Mouse (Mus musculus): ENCODE results near the gene Rbms2. TPM values are rescaled to one million over a fixed set of nuclear protein-coding genes. Genes with fewer than 3 reads are reported as not detected.

The Rbms2 gene
- polyA plus RNA-seq, 1 experiment = 76.2 TPM

DNA sequence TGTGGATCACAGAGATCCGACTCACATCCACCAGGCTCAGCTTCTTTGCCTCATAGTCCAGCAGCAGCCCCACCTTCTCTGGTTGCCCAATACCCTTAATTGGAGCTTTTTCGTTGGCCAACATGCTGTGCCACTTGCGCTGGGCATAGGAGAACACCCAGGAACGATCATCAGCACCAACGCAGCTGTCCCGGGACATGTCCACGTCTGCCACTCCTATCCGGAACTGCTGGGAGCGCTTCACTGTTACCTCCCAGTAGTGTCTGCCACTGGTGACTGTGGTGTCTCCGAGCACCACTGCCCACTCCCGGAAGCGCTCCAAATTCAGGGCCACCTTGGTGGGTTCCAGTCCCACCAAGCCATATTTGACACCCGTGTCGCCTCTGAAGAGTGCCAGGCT lies 30.9 kb upstream of the Rbms2 start:
- no peak for TF ChIP-seq POLR2A (IDR thresholded peaks at IDR 0.05; ENCODE audit: control insufficient read depth, extremely low read depth, insufficient read depth, low read length, poor library complexity)
- TF ChIP-seq CTCF (IDR thresholded peaks at IDR 0.05; ENCODE audit: borderline replicate concordance, control insufficient read depth, extremely low read depth, insufficient read depth, low read length, poor library complexity) = no peak
- Histone ChIP-seq H3K27me3 (ENCODE audit: control insufficient read depth, insufficient read depth, low read length) (no peaks in the 10 kb centered on the region), H3K36me3 (ENCODE audit: control insufficient read depth, insufficient read depth, low read length) (no peaks in the 10 kb centered on the region), H3K4me3 (ENCODE audit: control insufficient read depth, insufficient read depth, low read length) (peak overlapping the region; percentile 68), H3K27ac (ENCODE audit: control insufficient read depth, insufficient read depth, low read length) (no peak overlapping the region), H3K4me1 (replicated peaks; ENCODE audit: control insufficient read depth, insufficient read depth, low read length) (peaks cover 11% of the 10 kb centered on the region)
- 21% methylated on average over 14 of the region's 14 CpGs for WGBS
- DNase-seq = peak; percentile 18

DNA sequence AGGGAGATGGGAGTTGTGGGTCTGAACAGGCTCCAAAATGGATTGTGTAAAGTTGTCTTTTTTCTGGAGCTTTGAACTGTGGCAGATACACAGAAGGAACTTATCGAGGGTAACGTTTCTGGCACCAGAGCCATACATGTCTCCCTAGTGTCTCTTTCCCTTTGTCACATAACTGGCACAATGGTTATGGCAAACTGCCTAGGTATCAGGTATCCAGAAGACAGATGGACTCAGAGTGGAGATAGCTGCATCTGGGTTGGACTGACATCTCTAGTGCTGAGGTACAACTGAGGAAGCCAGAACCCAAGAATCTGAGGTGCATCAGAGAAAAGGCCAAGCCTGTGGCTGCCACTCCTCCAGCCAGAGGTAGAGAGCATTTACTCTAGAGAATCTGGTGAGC lies 30.0 kb upstream of the Rbms2 start:
- H3K4me3 ChIP-seq (ENCODE audit: control insufficient read depth, insufficient read depth, low read length) = no peak overlapping the region
- H3K27me3 ChIP-seq (ENCODE audit: control insufficient read depth, insufficient read depth, low read length) = no peaks in the 10 kb centered on the region
- TF ChIP-seq POLR2A (IDR thresholded peaks at IDR 0.05; ENCODE audit: control insufficient read depth, extremely low read depth, insufficient read depth, low read length, poor library complexity) = no peak
- no peak for TF ChIP-seq CTCF (IDR thresholded peaks at IDR 0.05; ENCODE audit: borderline replicate concordance, control insufficient read depth, extremely low read depth, insufficient read depth, low read length, poor library complexity)
- peaks cover 11% of the 10 kb centered on the region for H3K4me1 ChIP-seq (replicated peaks; ENCODE audit: control insufficient read depth, insufficient read depth, low read length)
- H3K27ac ChIP-seq (ENCODE audit: control insufficient read depth, insufficient read depth, low read length) = no peak overlapping the region
- no peaks in the 10 kb centered on the region for H3K36me3 ChIP-seq (ENCODE audit: control insufficient read depth, insufficient read depth, low read length)
- 92% methylated on average over 2 of the region's 2 CpGs for WGBS
- no peak for DNase-seq

DNA sequence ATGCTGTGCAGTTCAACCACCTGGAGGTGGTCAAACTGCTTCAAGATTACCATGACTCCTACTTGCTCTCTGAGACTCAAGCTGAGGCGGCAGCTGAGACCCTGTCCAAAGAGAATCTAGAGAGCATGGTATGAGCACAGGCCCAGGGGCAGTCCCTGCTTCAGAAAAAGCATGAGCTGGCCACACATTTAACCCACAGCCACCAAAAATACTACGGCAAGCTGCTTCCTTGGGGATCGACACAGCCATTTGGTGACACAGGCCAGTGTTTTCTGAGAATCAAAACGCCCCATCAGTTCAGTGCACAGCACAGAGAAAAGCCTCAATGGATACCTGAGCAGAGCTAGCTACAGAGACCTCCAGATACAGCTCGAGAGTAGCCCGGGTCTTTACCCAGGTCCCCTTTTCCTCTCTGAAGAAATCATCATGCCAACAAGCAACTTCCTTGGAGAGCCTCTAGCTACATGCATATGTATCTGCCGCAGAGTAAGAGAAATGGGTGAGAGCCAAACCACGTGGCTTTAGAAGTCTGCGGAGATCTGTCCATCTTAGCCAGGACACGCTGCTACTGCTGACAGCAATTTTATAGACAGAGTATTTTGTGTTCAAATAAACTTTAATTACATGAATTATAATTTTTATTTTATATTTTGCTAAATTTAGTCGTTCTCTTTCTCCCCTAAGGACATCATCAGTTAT lies 29.4 kb upstream of the Rbms2 start:
- H3K27ac ChIP-seq (ENCODE audit: control insufficient read depth, insufficient read depth, low read length) = no peak overlapping the region
- H3K36me3 ChIP-seq (ENCODE audit: control insufficient read depth, insufficient read depth, low read length) = no peaks in the 10 kb centered on the region
- DNase-seq = no peak
- H3K4me1 ChIP-seq (replicated peaks; ENCODE audit: control insufficient read depth, insufficient read depth, low read length) = peaks cover 11% of the 10 kb centered on the region
- H3K4me3 ChIP-seq (ENCODE audit: control insufficient read depth, insufficient read depth, low read length) = no peak overlapping the region
- TF ChIP-seq POLR2A (IDR thresholded peaks at IDR 0.05; ENCODE audit: control insufficient read depth, extremely low read depth, insufficient read depth, low read length, poor library complexity) (no peak), CTCF (IDR thresholded peaks at IDR 0.05; ENCODE audit: borderline replicate concordance, control insufficient read depth, extremely low read depth, insufficient read depth, low read length, poor library complexity) (no peak)
- 97% methylated on average over 11 of the region's 11 CpGs for WGBS
- H3K27me3 ChIP-seq (ENCODE audit: control insufficient read depth, insufficient read depth, low read length) = no peaks in the 10 kb centered on the region

DNA sequence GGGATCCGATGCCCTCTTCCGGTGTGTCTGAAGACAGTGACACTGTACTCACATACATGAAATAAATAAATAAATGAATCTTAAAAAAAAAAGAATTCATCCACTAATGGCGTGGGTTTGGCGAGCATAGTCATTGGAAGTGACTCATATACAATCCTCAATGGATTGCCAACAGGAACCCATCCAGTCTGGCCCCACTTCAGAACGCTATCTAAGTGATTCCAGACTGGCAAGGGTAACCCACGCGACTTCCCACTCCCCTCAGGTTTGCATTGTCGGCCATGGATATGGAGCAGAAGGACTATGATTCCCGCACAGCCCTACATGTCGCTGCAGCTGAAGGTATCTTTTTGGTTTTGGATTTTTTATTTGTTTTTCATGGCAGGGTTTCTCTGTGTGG lies 28.2 kb upstream of the Rbms2 start:
- Histone ChIP-seq H3K27ac (ENCODE audit: control insufficient read depth, insufficient read depth, low read length) (no peak overlapping the region), H3K4me1 (replicated peaks; ENCODE audit: control insufficient read depth, insufficient read depth, low read length) (peaks cover 11% of the 10 kb centered on the region), H3K4me3 (ENCODE audit: control insufficient read depth, insufficient read depth, low read length) (no peak overlapping the region), H3K27me3 (ENCODE audit: control insufficient read depth, insufficient read depth, low read length) (no peaks in the 10 kb centered on the region), H3K36me3 (ENCODE audit: control insufficient read depth, insufficient read depth, low read length) (no peaks in the 10 kb centered on the region)
- no peak for DNase-seq
- WGBS = 96% methylated on average over 10 of the region's 10 CpGs
- TF ChIP-seq CTCF (IDR thresholded peaks at IDR 0.05; ENCODE audit: borderline replicate concordance, control insufficient read depth, extremely low read depth, insufficient read depth, low read length, poor library complexity) (no peak), POLR2A (IDR thresholded peaks at IDR 0.05; ENCODE audit: control insufficient read depth, extremely low read depth, insufficient read depth, low read length, poor library complexity) (no peak)

DNA sequence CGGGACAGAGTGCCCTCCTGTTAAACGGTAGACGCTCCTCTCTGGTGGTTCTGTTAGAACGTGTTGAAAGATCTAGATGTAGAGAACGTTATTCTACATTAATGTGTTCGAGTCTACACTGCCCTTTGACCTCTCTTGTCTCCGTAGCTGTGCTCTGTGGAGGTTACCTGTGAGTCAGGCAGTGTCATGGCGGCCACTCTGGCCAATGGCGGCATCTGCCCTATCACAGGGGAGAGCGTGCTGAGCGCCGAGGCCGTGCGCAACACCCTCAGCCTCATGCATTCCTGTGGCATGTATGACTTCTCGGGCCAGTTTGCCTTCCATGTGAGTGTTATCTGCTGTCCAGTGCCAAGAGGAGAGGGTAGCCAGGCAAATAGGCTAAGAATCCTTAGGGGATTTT lies 24.8 kb upstream of the Rbms2 start:
- H3K27ac ChIP-seq (ENCODE audit: control insufficient read depth, insufficient read depth, low read length) = no peak overlapping the region
- WGBS = 95% methylated on average over 15 of the region's 15 CpGs
- TF ChIP-seq POLR2A (IDR thresholded peaks at IDR 0.05; ENCODE audit: control insufficient read depth, extremely low read depth, insufficient read depth, low read length, poor library complexity) (no peak), CTCF (IDR thresholded peaks at IDR 0.05; ENCODE audit: borderline replicate concordance, control insufficient read depth, extremely low read depth, insufficient read depth, low read length, poor library complexity) (no peak)

DNA sequence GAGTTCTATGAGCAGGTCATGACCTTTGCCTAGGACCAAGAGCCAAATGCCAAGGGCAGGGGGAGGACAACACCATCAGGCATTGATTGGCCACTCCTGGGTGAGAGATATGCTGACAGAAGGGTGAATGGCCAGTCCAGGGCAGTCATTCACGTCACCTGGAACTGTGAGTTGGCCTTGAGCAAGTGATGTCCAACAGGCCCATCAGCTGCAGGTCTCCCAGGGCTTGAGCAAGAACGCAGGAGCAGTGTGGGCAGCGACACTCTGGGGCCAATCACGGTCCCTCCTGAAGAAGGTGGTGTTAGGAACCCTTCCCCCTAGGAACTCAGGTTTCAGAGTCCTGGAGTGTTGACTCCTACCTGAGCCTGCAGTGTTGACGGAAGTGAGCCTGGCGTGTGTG lies 21.8 kb upstream of the Rbms2 start:
- Histone ChIP-seq H3K4me3 (ENCODE audit: control insufficient read depth, insufficient read depth, low read length) (no peak overlapping the region), H3K27ac (ENCODE audit: control insufficient read depth, insufficient read depth, low read length) (no peak overlapping the region), H3K4me1 (replicated peaks; ENCODE audit: control insufficient read depth, insufficient read depth, low read length) (no peaks in the 10 kb centered on the region), H3K27me3 (ENCODE audit: control insufficient read depth, insufficient read depth, low read length) (no peaks in the 10 kb centered on the region), H3K36me3 (ENCODE audit: control insufficient read depth, insufficient read depth, low read length) (no peaks in the 10 kb centered on the region)
- DNase-seq = no peak
- TF ChIP-seq CTCF (IDR thresholded peaks at IDR 0.05; ENCODE audit: borderline replicate concordance, control insufficient read depth, extremely low read depth, insufficient read depth, low read length, poor library complexity) (no peak), POLR2A (IDR thresholded peaks at IDR 0.05; ENCODE audit: control insufficient read depth, extremely low read depth, insufficient read depth, low read length, poor library complexity) (no peak)
- WGBS = 94% methylated on average over 6 of the region's 6 CpGs

More for the DNA sequence above, 24.8 kb upstream of the Rbms2 start:
- DNase-seq = no peak
- Histone ChIP-seq H3K4me3 (ENCODE audit: control insufficient read depth, insufficient read depth, low read length) (no peak overlapping the region), H3K27me3 (ENCODE audit: control insufficient read depth, insufficient read depth, low read length) (no peaks in the 10 kb centered on the region), H3K36me3 (ENCODE audit: control insufficient read depth, insufficient read depth, low read length) (no peaks in the 10 kb centered on the region), H3K4me1 (replicated peaks; ENCODE audit: control insufficient read depth, insufficient read depth, low read length) (no peaks in the 10 kb centered on the region)
